In genomic region chr9:50414796-50415340, GRCm38 (mm10) we compare ENCODE assay signal across 14 mouse cellular contexts.
A peak's percentile ranks its signal among the peaks of the same experiment; 100 is the strongest.
DNase-seq lines count a peak whose midpoint lies in the region; ATAC-seq and TF ChIP-seq lines count a peak whose summit lies in the region.
"Had no signal": no experiment of that assay in that cellular context is flagged by ENCODE, and none has a peak within 500 bp of the region (broad histone marks: within the 10 kb centered on the region; RNA-seq: fewer than 3 reads in every experiment).

No protein-coding gene starts in this region.

- H3K4me3 ChIP-seq in kidney, adult 2 months (ENCODE audit: insufficient read depth, low read depth, low read length): no peak overlapping the region
- H3K4me3 ChIP-seq in kidney, embryonic 15.5 days (replicated peaks): no peak overlapping the region
- H3K4me3 ChIP-seq: embryonic facial prominence, embryonic 13.5 days; megakaryocyte, embryonic 14.5 days; myocyte had no signal

- peak; percentile 88 to 91 for DNase-seq in cerebellum, postnatal 10 days
- DNase-seq in cerebellum, adult 11 months: no peak
- peak; percentile 91 for DNase-seq in kidney, adult 2 months
- DNase-seq in 3T3-L1 (ENCODE audit: low read depth, low spot score): peak; percentile 5
- DNase-seq in brain, embryonic 14.5 days (ENCODE audit: low read depth): peak; percentile 81
- DNase-seq in gastrocnemius, postnatal 14 days: no peak
- no peak for DNase-seq in spleen, postnatal 14 days (ENCODE audit: low spot score in 2 of 2)
- DNase-seq: cerebellum, postnatal 36 days; layer of hippocampus, adult 9-11 months had no signal

- H3K4me1 ChIP-seq in kidney, adult 2 months (ENCODE audit: control insufficient read depth, insufficient read depth, low read length): no peaks in the 10 kb centered on the region
- H3K4me1 ChIP-seq in kidney, embryonic 15.5 days: no peaks in the 10 kb centered on the region

- no peak overlapping the region for H3K4me2 ChIP-seq in kidney, embryonic 15.5 days
- H3K4me2 ChIP-seq: embryonic facial prominence, embryonic 13.5 days had no signal

- intact Hi-C loops in gastrocnemius, postnatal 14 days (cut with DNase I; ENCODE audit: low total_unique reads): no loop called here

- no peaks in the 10 kb centered on the region for H3K27me3 ChIP-seq in kidney, adult 2 months (replicated peaks; ENCODE audit: control insufficient read depth, insufficient read depth, low read length)
- H3K27me3 ChIP-seq in kidney, embryonic 15.5 days: no peaks in the 10 kb centered on the region
- H3K27me3 ChIP-seq: embryonic facial prominence, embryonic 13.5 days had no signal

- H3K27ac ChIP-seq in kidney, adult 2 months (ENCODE audit: insufficient read depth, low read depth, low read length): peak overlapping the region; percentile 66; the same call in 1 of the 2 replicates
- no peak overlapping the region; the same call in 1 of the 2 replicates for H3K27ac ChIP-seq in kidney, embryonic 15.5 days
- H3K27ac ChIP-seq: embryonic facial prominence, embryonic 13.5 days had no signal

- TF ChIP-seq CTCF in kidney, adult 2 months (conservative IDR thresholded peaks at IDR 0.05; ENCODE audit: insufficient read depth, insufficient read length, low read depth, low read length): no peak
- TF ChIP-seq CTCF in brain, embryonic 14.5 days (IDR thresholded peaks at IDR 0.05; ENCODE audit: borderline replicate concordance, extremely low read depth, insufficient read depth, insufficient read length): no peak

- H3K9me3 ChIP-seq in kidney, embryonic 15.5 days (replicated peaks): no peaks in the 10 kb centered on the region
- H3K9me3 ChIP-seq: embryonic facial prominence, embryonic 13.5 days had no signal

- WGBS in kidney, adult 2 months: 38% methylated on average over 6 of the region's 6 CpGs
- 54% methylated on average over 6 of the region's 6 CpGs for WGBS in kidney, embryonic 15.5 days

- no peak for ATAC-seq in kidney, embryonic 15.5 days (replicated peaks; ENCODE audit: low FRiP score)
- ATAC-seq: hindbrain, embryonic 16.5 days had no signal

- H3K36me3 ChIP-seq in kidney, adult 2 months (ENCODE audit: control insufficient read depth, insufficient read depth, low read length): no peaks in the 10 kb centered on the region
- no peaks in the 10 kb centered on the region for H3K36me3 ChIP-seq in kidney, embryonic 15.5 days
- H3K36me3 ChIP-seq: embryonic facial prominence, embryonic 13.5 days had no signal

- TF ChIP-seq POLR2A in kidney, adult 2 months (IDR thresholded peaks at IDR 0.05; ENCODE audit: low read depth, low read length): no peak
- TF ChIP-seq POLR2A in brain, embryonic 14.5 days (IDR thresholded peaks at IDR 0.05; ENCODE audit: borderline replicate concordance, extremely low read depth, insufficient read depth, insufficient read length, poor library complexity, severe bottlenecking): no peak

- H3K9ac ChIP-seq in kidney, embryonic 15.5 days: no peak overlapping the region
- H3K9ac ChIP-seq: embryonic facial prominence, embryonic 13.5 days had no signal

Comparison
In these comparisons a context has a peak if more than half of its experiments do, and no peak if none do; other contexts are left out.
1. DNase-seq: peak in cerebellum, postnatal 10 days (2 of 2), kidney, adult 2 months (single experiment), 3T3-L1 (single experiment) and brain, embryonic 14.5 days (single experiment); none in cerebellum, adult 11 months (single experiment), gastrocnemius, postnatal 14 days (single experiment) and spleen, postnatal 14 days (0 of 2).